Mouse (Mus musculus) testis, adult 2 months (tissue): ENCODE results near the gene Olfr45.
"Not testable (repeated sequence)": the region's sequence is repeated elsewhere in the genome, so short reads cannot be mapped to it uniquely, and the experiment has no call there.

ENCODE experiments used
- CTCF ChIP-seq: fragments of 200-500 bp; IDR thresholded peaks from 2 replicates; pipeline ENCODE4 v1.5.1; 2012; ENCODE audit warnings: low read depth, mild to moderate bottlenecking, inconsistent platforms, low read length, moderate library complexity; ENCODE audit not compliant: control insufficient read depth, insufficient read depth, insufficient replicate concordance
- POLR2A ChIP-seq: fragments of 200-500 bp; IDR thresholded peaks from 2 replicates; pipeline ENCODE4 v1.6.1; 2012; ENCODE audit warnings: low read depth, mild to moderate bottlenecking, inconsistent platforms, low read length, moderate library complexity; ENCODE audit not compliant: control insufficient read depth

DNA sequence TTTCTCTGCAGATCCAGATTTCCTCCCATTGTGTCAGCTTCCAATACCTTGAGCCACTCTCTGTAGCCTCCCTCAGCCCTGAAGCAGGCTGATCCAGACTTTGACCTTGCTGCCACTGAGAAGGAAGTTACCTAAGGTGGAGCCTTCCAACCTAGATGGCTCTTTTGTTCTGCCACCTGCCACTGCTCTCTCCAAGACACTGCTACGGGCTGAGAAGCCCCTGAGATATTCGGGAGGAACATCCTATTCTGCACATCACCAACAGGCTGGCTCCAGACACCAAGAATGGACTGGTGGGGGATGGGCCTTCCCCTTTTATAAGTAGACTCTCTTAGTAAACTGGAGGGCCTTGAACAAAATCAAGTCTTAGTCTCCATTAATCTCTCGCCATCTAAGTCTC lies 11.1 kb upstream of the Olfr45 start:
- not testable (repeated sequence) for TF ChIP-seq CTCF, POLR2A
